In the genomic region with DNA sequence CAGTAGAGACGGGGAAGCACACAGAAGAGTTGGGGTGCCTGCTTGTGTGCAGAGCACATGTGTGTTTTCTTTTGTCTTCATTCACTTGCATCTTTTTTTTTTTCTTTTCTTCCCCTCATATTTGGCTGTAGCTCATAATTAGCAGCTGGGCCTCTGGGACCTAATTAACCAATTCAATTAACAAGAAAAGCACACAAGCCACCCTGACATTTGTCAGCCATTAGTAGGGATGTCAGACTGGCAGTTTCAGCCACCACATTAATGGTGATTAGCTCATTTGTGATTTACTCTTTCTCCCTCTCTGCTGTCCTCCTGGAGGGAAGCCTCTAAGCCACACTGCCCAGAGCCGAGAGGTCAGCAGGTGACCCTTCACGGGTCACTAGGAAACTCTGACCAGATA, we compare ENCODE assay signal across 20 mouse cellular contexts.
DNase-seq lines count a peak whose midpoint lies in the region; ATAC-seq and TF ChIP-seq lines count a peak whose summit lies in the region.
"Had no signal": no experiment of that assay in that cellular context is flagged by ENCODE, and none has a peak within 500 bp of the region (broad histone marks: within the 10 kb centered on the region; RNA-seq: fewer than 3 reads in every experiment).

No protein-coding gene starts in this region.

- no peaks in the 10 kb centered on the region for H3K27me3 ChIP-seq in hindbrain, embryonic 14.5 days (ENCODE audit: control insufficient read depth, insufficient read depth, low read length)
- H3K27me3 ChIP-seq in hindbrain, embryonic 10.5 days (ENCODE audit: insufficient read depth, poor library complexity, severe bottlenecking), result no peaks in the 10 kb centered on the region; the same call in 1 of the 2 replicates
- H3K27me3 ChIP-seq in forebrain, embryonic 12.5 days, result peaks cover 85% of the 10 kb centered on the region
- peaks cover 12% of the 10 kb centered on the region for H3K27me3 ChIP-seq in forebrain, postnatal 0 days (ENCODE audit: insufficient read depth, low read length)
- H3K27me3 ChIP-seq in midbrain, embryonic 16.5 days (ENCODE audit: control insufficient read depth, insufficient read depth, low read depth, low read length), result no peaks in the 10 kb centered on the region
- H3K27me3 ChIP-seq: embryonic facial prominence, embryonic 15.5 days; liver, embryonic 12.5 days; megakaryocyte, embryonic 14.5 days had no signal

- no peaks in the 10 kb centered on the region for H3K36me3 ChIP-seq in hindbrain, embryonic 14.5 days (replicated peaks; ENCODE audit: control insufficient read depth, insufficient read depth)
- H3K36me3 ChIP-seq in hindbrain, embryonic 10.5 days, result no peaks in the 10 kb centered on the region
- H3K36me3 ChIP-seq in forebrain, embryonic 12.5 days (replicated peaks), result no peaks in the 10 kb centered on the region
- no peaks in the 10 kb centered on the region for H3K36me3 ChIP-seq in forebrain, postnatal 0 days (ENCODE audit: insufficient read depth)
- no peaks in the 10 kb centered on the region for H3K36me3 ChIP-seq in midbrain, embryonic 16.5 days (ENCODE audit: control insufficient read depth, insufficient read depth, low read length)
- H3K36me3 ChIP-seq: embryonic facial prominence, embryonic 15.5 days; liver, embryonic 12.5 days had no signal

- 0 out of 2 replicates have a peak, but pooled peaks cover 5% of the 10 kb centered on the region for H3K4me1 ChIP-seq in hindbrain, embryonic 14.5 days (replicated peaks; ENCODE audit: control insufficient read depth, insufficient read depth, low read length)
- H3K4me1 ChIP-seq in hindbrain, embryonic 10.5 days (replicated peaks), result peaks cover 18% of the 10 kb centered on the region
- peaks cover 14% of the 10 kb centered on the region for H3K4me1 ChIP-seq in forebrain, embryonic 12.5 days
- no peaks in the 10 kb centered on the region for H3K4me1 ChIP-seq in forebrain, postnatal 0 days (ENCODE audit: insufficient read depth)
- H3K4me1 ChIP-seq in midbrain, embryonic 16.5 days (ENCODE audit: control insufficient read depth, insufficient read depth, low read length), result 0 out of 2 replicates have a peak, but pooled peaks cover 4% of the 10 kb centered on the region
- H3K4me1 ChIP-seq: embryonic facial prominence, embryonic 15.5 days; megakaryocyte, embryonic 14.5 days had no signal

- ATAC-seq in hindbrain, embryonic 14.5 days (ENCODE audit: low FRiP score), result no peak
- ATAC-seq in forebrain, embryonic 12.5 days (ENCODE audit: low FRiP score), result peak; percentile 64; the same call in 1 of the 2 replicates
- no peak for ATAC-seq in forebrain, postnatal 0 days
- ATAC-seq in midbrain, embryonic 16.5 days, result no peak
- ATAC-seq: inflammation-experienced regulatory T-cells, adult 6 months; liver, embryonic 12.5 days had no signal

- H3K9ac ChIP-seq in hindbrain, embryonic 14.5 days, result no peak overlapping the region
- no peak overlapping the region for H3K9ac ChIP-seq in forebrain, embryonic 12.5 days
- no peak overlapping the region for H3K9ac ChIP-seq in forebrain, postnatal 0 days
- no peak overlapping the region for H3K9ac ChIP-seq in midbrain, embryonic 16.5 days (ENCODE audit: low read depth, low read length)
- H3K9ac ChIP-seq: embryonic facial prominence, embryonic 15.5 days; liver, embryonic 12.5 days had no signal

- 25% methylated on average over 3 of the region's 3 CpGs for WGBS in hindbrain, embryonic 14.5 days
- 32% methylated on average over 3 of the region's 3 CpGs for WGBS in hindbrain, embryonic 10.5 days
- 5% methylated on average over 3 of the region's 3 CpGs for WGBS in forebrain, embryonic 12.5 days
- WGBS in forebrain, postnatal 0 days, result 10% methylated on average over 3 of the region's 3 CpGs
- WGBS in midbrain, embryonic 16.5 days, result 22% methylated on average over 3 of the region's 3 CpGs

- H3K4me2 ChIP-seq in hindbrain, embryonic 14.5 days (replicated peaks), result no peak overlapping the region
- H3K4me2 ChIP-seq in forebrain, embryonic 12.5 days, result no peak overlapping the region
- H3K4me2 ChIP-seq in forebrain, postnatal 0 days (ENCODE audit: low read depth), result no peak overlapping the region
- no peak overlapping the region for H3K4me2 ChIP-seq in midbrain, embryonic 16.5 days (ENCODE audit: low read length)
- H3K4me2 ChIP-seq: embryonic facial prominence, embryonic 15.5 days had no signal

- H3K27ac ChIP-seq in hindbrain, embryonic 14.5 days, result 0 out of 2 replicates have a peak overlapping the region, but pooled peaks have one; percentile 14
- no peak overlapping the region for H3K27ac ChIP-seq in hindbrain, embryonic 10.5 days
- H3K27ac ChIP-seq in forebrain, embryonic 12.5 days, result no peak overlapping the region
- H3K27ac ChIP-seq in forebrain, postnatal 0 days (ENCODE audit: low read depth, low read length), result no peak overlapping the region
- H3K27ac ChIP-seq in midbrain, embryonic 16.5 days (ENCODE audit: low read length), result peak overlapping the region; percentile 29; the same call in 1 of the 2 replicates
- H3K27ac ChIP-seq: embryonic facial prominence, embryonic 15.5 days had no signal

- H3K9me3 ChIP-seq in hindbrain, embryonic 14.5 days (ENCODE audit: control insufficient read depth, low read length), result no peaks in the 10 kb centered on the region
- no peaks in the 10 kb centered on the region for H3K9me3 ChIP-seq in hindbrain, embryonic 10.5 days
- H3K9me3 ChIP-seq in forebrain, embryonic 12.5 days, result no peaks in the 10 kb centered on the region
- no peaks in the 10 kb centered on the region for H3K9me3 ChIP-seq in forebrain, postnatal 0 days (ENCODE audit: low read length)
- H3K9me3 ChIP-seq in midbrain, embryonic 16.5 days (replicated peaks; ENCODE audit: control insufficient read depth, low read length, poor library complexity, severe bottlenecking), result no peaks in the 10 kb centered on the region
- H3K9me3 ChIP-seq: embryonic facial prominence, embryonic 15.5 days; liver, embryonic 12.5 days had no signal

- no peak overlapping the region for H3K4me3 ChIP-seq in hindbrain, embryonic 14.5 days (replicated peaks; ENCODE audit: low read length)
- H3K4me3 ChIP-seq in hindbrain, embryonic 10.5 days, result no peak overlapping the region
- no peak overlapping the region for H3K4me3 ChIP-seq in forebrain, embryonic 12.5 days (replicated peaks)
- H3K4me3 ChIP-seq in forebrain, postnatal 0 days (ENCODE audit: low read depth, low read length), result no peak overlapping the region
- no peak overlapping the region for H3K4me3 ChIP-seq in midbrain, embryonic 16.5 days (ENCODE audit: low read depth, low read length)
- H3K4me3 ChIP-seq: embryonic facial prominence, embryonic 15.5 days; liver, embryonic 12.5 days; megakaryocyte, embryonic 14.5 days; myocyte had no signal

- TF ChIP-seq CTCF in forebrain, postnatal 0 days (IDR thresholded peaks at IDR 0.05; ENCODE audit: low read depth), result no peak

- DNase-seq in hindbrain, embryonic 14.5 days (ENCODE audit: low spot score), result peak; percentile 60
- DNase-seq in hindbrain, embryonic 10.5 days (ENCODE audit: low spot score), result no peak
- peak; percentile 36 for DNase-seq in forebrain, postnatal 0 days
- DNase-seq in ovary, postnatal 14 days (ENCODE audit: low spot score), result no peak
- no peak for DNase-seq in spleen, postnatal 4 days (ENCODE audit: low spot score in 2 of 2)
- DNase-seq in right cerebral cortex, adult 2 months (ENCODE audit: low spot score in 2 of 2), result no peak
- DNase-seq: cerebellum, adult 8-10 months; heart, postnatal 36 days; kidney, adult 8-10 months; kidney, postnatal 14 days; lung, adult 2 months; thymus, adult 18-20 months; thymus, postnatal 4 days had no signal

Comparison
In these comparisons a context has a peak if more than half of its experiments do, and no peak if none do; other contexts are left out.
1. DNase-seq: peak in hindbrain, embryonic 14.5 days (single experiment) and forebrain, postnatal 0 days (single experiment); none in hindbrain, embryonic 10.5 days (single experiment), ovary, postnatal 14 days (single experiment), spleen, postnatal 4 days (0 of 2) and right cerebral cortex, adult 2 months (0 of 2).
2. H3K27ac ChIP-seq: peak in hindbrain, embryonic 14.5 days (single experiment) and midbrain, embryonic 16.5 days (single experiment); none in hindbrain, embryonic 10.5 days (single experiment), forebrain, embryonic 12.5 days (single experiment) and forebrain, postnatal 0 days (single experiment).